Mouse (Mus musculus): Measurements from ENCODE around the gene Mthfd1l. TPM values are rescaled to one million over a fixed set of nuclear protein-coding genes. Genes with fewer than 3 reads are reported as not detected.

The Mthfd1l gene
- polyA plus RNA-seq, 1 experiment: 45.9 TPM

DNA sequence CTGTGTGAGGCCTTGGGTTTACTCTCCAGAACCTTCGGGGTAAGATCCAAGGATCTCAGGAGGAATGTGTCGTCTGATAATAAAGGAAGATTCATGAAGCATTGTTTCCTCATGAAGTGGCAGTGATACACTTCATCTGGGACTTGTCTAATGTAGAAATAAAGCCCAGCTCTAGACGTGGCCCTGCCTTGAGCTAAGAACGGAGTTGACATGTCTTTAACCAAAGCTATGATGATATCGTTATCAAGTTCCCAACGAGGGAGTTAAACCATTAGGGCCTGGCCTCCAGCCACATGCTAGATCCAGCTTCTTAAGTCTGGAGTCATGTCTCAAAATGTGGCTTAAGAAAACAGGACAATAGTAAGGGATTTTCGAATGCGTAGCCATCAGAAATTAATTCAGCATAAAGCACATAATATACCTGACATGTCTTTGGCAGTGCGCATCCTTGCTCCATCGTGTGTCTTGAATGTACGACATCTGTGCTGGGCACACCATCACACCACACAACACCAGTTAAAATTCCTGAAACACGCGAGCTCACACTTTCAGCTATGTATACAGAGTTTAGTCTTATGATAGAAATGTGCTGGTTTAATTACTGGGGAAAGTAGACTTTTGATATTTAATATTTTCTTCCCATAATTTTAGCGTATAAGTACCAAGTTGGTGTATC lies 49.8 kb downstream of the Mthfd1l start:
- Histone ChIP-seq H3K4me2 (ENCODE audit: low read depth) (no peak overlapping the region), H3K4me3 (no peak overlapping the region), H3ac (ENCODE audit: control insufficient read depth, insufficient read length) (no peak overlapping the region), H3K36me3 (ENCODE audit: control insufficient read depth, insufficient read depth) (peaks cover 43% of the 10 kb centered on the region), H3K79me2 (ENCODE audit: control insufficient read depth, insufficient read depth) (no peaks in the 10 kb centered on the region), H3K27me3 (ENCODE audit: control insufficient read depth, insufficient read depth, insufficient read length) (no peaks in the 10 kb centered on the region)
- no peak for TF ChIP-seq MYOG (IDR thresholded peaks at IDR 0.05; ENCODE audit: control insufficient read depth in 1 of 3, insufficient read depth in 1 of 3, insufficient read length in 2 of 3, low read depth in 2 of 3)
- TF ChIP-seq USF1 (IDR thresholded peaks at IDR 0.05; ENCODE audit: low read depth): no peak

- no peaks in the 10 kb centered on the region for H3K27me3 ChIP-seq (ENCODE audit: control insufficient read depth, insufficient read depth, insufficient read length)
- H3K4me3 ChIP-seq: no peak overlapping the region
- no peak overlapping the region for H3K4me2 ChIP-seq (ENCODE audit: low read depth)
- no peaks in the 10 kb centered on the region for H3K79me2 ChIP-seq (ENCODE audit: control insufficient read depth, insufficient read depth)
- peaks cover 32% of the 10 kb centered on the region for H3K36me3 ChIP-seq (ENCODE audit: control insufficient read depth, insufficient read depth)
- TF ChIP-seq CEBPB (IDR thresholded peaks at IDR 0.05; ENCODE audit: insufficient read depth, poor library complexity, severe bottlenecking): no peak
- no peak for TF ChIP-seq E2F4 (IDR thresholded peaks at IDR 0.05; ENCODE audit: insufficient read depth)
- no peak for TF ChIP-seq MYOG (IDR thresholded peaks at IDR 0.05; ENCODE audit: control insufficient read depth in 1 of 3, insufficient read depth in 1 of 3, insufficient read length in 2 of 3, low read depth in 2 of 3)
- TF ChIP-seq MYOD1 (IDR thresholded peaks at IDR 0.05; ENCODE audit: control insufficient read depth in 1 of 3, insufficient read length in 2 of 3, low read depth in 2 of 3): no peak
- TF ChIP-seq TCF3 (IDR thresholded peaks at IDR 0.05; ENCODE audit: insufficient read length, low read depth): no peak
- TF ChIP-seq USF1 (IDR thresholded peaks at IDR 0.05; ENCODE audit: low read depth): no peak
- H3ac ChIP-seq (ENCODE audit: control insufficient read depth, insufficient read length): no peak overlapping the region
Measured at GRCm38 (mm10) chr10:4026616-4027015, 53.7 kb downstream of the Mthfd1l start.

- Histone ChIP-seq H3K36me3 (ENCODE audit: control insufficient read depth, insufficient read depth) (peaks cover 27% of the 10 kb centered on the region), H3K4me3 (no peak overlapping the region), H3K4me2 (ENCODE audit: low read depth) (no peak overlapping the region), H3ac (ENCODE audit: control insufficient read depth, insufficient read length) (no peak overlapping the region), H3K79me2 (ENCODE audit: control insufficient read depth, insufficient read depth) (no peaks in the 10 kb centered on the region), H3K27me3 (ENCODE audit: control insufficient read depth, insufficient read depth, insufficient read length) (no peaks in the 10 kb centered on the region)
- TF ChIP-seq MAX (IDR thresholded peaks at IDR 0.05; ENCODE audit: low read depth) (no peak), USF1 (IDR thresholded peaks at IDR 0.05; ENCODE audit: low read depth) (no peak), POLR2AphosphoS2 (IDR thresholded peaks at IDR 0.05; ENCODE audit: insufficient read length, low read depth) (no peak), REST (IDR thresholded peaks at IDR 0.05; ENCODE audit: insufficient read depth, insufficient read length) (no peak), MYOD1 (IDR thresholded peaks at IDR 0.05; ENCODE audit: control insufficient read depth in 1 of 3, insufficient read length in 2 of 3, low read depth in 2 of 3) (no peak), TCF12 (IDR thresholded peaks at IDR 0.05; ENCODE audit: insufficient read depth, poor library complexity, severe bottlenecking) (no peak), TCF3 (IDR thresholded peaks at IDR 0.05; ENCODE audit: insufficient read length, low read depth) (no peak)
Measured at GRCm38 (mm10) chr10:4027466-4027865, 54.5 kb downstream of the Mthfd1l start.

- Histone ChIP-seq H3K4me3 (no peak overlapping the region), H3ac (ENCODE audit: control insufficient read depth, insufficient read length) (no peak overlapping the region), H3K4me2 (ENCODE audit: low read depth) (no peak overlapping the region), H3K79me2 (ENCODE audit: control insufficient read depth, insufficient read depth) (no peaks in the 10 kb centered on the region), H3K36me3 (ENCODE audit: control insufficient read depth, insufficient read depth) (peaks cover 26% of the 10 kb centered on the region), H3K27me3 (ENCODE audit: control insufficient read depth, insufficient read depth, insufficient read length) (no peaks in the 10 kb centered on the region)
- TF ChIP-seq TCF3 (IDR thresholded peaks at IDR 0.05; ENCODE audit: insufficient read length, low read depth) (no peak), REST (IDR thresholded peaks at IDR 0.05; ENCODE audit: insufficient read depth, insufficient read length) (no peak), MYOD1 (IDR thresholded peaks at IDR 0.05; ENCODE audit: control insufficient read depth in 1 of 3, insufficient read length in 2 of 3, low read depth in 2 of 3) (no peak), POLR2AphosphoS2 (IDR thresholded peaks at IDR 0.05; ENCODE audit: insufficient read length, low read depth) (no peak), SRF (IDR thresholded peaks at IDR 0.05; ENCODE audit: control insufficient read depth, insufficient read length, low read depth) (no peak), USF1 (IDR thresholded peaks at IDR 0.05; ENCODE audit: low read depth) (no peak), POLR2A (IDR thresholded peaks at IDR 0.05; ENCODE audit: insufficient read length, low read depth) (no peak), CEBPB (IDR thresholded peaks at IDR 0.05; ENCODE audit: insufficient read depth, poor library complexity, severe bottlenecking) (no peak), MYOG (IDR thresholded peaks at IDR 0.05; ENCODE audit: control insufficient read depth in 1 of 3, insufficient read depth in 1 of 3, insufficient read length in 2 of 3, low read depth in 2 of 3) (no peak), E2F4 (IDR thresholded peaks at IDR 0.05; ENCODE audit: insufficient read depth) (no peak), MAX (IDR thresholded peaks at IDR 0.05; ENCODE audit: low read depth) (no peak), TCF12 (IDR thresholded peaks at IDR 0.05; ENCODE audit: insufficient read depth, poor library complexity, severe bottlenecking) (no peak)
Measured at GRCm38 (mm10) chr10:4028851-4029442, 56.0 kb downstream of the Mthfd1l start.

DNA sequence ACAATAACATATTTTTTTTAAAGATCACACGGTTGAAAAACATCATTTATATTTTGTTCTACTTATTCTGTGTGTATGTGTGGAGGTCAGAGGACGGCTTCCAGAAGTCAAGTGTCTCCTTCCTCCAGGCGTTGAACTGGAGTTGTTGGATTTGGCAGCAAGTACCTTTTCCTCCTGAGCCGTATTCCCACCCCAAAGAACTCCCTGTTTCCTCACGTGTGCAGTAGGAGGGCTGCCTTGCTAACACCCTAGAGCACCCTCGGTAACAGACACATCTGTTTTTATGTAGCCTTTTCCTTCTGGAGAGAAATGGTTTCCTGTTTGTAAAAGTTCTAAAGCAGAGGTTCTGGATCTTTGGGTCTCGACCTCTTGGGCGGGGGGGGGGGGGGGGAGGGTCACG lies 60.8 kb downstream of the Mthfd1l start:
- Histone ChIP-seq H3K27me3 (ENCODE audit: control insufficient read depth, insufficient read depth, insufficient read length) (no peaks in the 10 kb centered on the region), H3K79me2 (ENCODE audit: control insufficient read depth, insufficient read depth) (no peaks in the 10 kb centered on the region), H3K4me2 (ENCODE audit: low read depth) (no peak overlapping the region), H3ac (ENCODE audit: control insufficient read depth, insufficient read length) (no peak overlapping the region), H3K36me3 (ENCODE audit: control insufficient read depth, insufficient read depth) (peaks cover 27% of the 10 kb centered on the region), H3K4me3 (no peak overlapping the region)
- TF ChIP-seq E2F4 (IDR thresholded peaks at IDR 0.05; ENCODE audit: insufficient read depth) (no peak), TCF12 (IDR thresholded peaks at IDR 0.05; ENCODE audit: insufficient read depth, poor library complexity, severe bottlenecking) (no peak), MAX (IDR thresholded peaks at IDR 0.05; ENCODE audit: low read depth) (no peak), USF1 (IDR thresholded peaks at IDR 0.05; ENCODE audit: low read depth) (no peak), CEBPB (IDR thresholded peaks at IDR 0.05; ENCODE audit: insufficient read depth, poor library complexity, severe bottlenecking) (no peak), TCF3 (IDR thresholded peaks at IDR 0.05; ENCODE audit: insufficient read length, low read depth) (no peak), POLR2AphosphoS2 (IDR thresholded peaks at IDR 0.05; ENCODE audit: insufficient read length, low read depth) (no peak), POLR2A (IDR thresholded peaks at IDR 0.05; ENCODE audit: insufficient read length, low read depth) (no peak)

Measured in myocyte (in vitro differentiated cells).